Mouse (Mus musculus) embryonic facial prominence, embryonic 11.5 days (tissue): ENCODE measurements around the gene Lsamp. TPM values are rescaled to one million over a fixed set of nuclear protein-coding genes. Genes with fewer than 3 reads are reported as not detected.

Experiments used
- ATAC-seq: fragments of 200-750 bp; cut with Nextera tagmentation; replicated peaks from 2 replicates; pipeline ENCODE4 v1.8.0; 2017; ENCODE audit warnings: low read depth; ENCODE audit not compliant: insufficient number of reproducible peaks, low FRiP score, low TSS enrichment
- DNase-seq: peaks from one replicate; pipeline ENCODE4 v3.0.0-alpha.2; 2015; ENCODE audit warnings: low spot score
- H3K27ac ChIP-seq: fragments of 300-500 bp; sonication (generic); replicated peaks from 2 replicates; pipeline ENCODE4 v1.5.1; 2014; ENCODE audit warnings: mild to moderate bottlenecking, low read depth, low read length, control low read depth
- H3K27me3 ChIP-seq: fragments of 300-500 bp; sonication (generic); 2 replicates; pipeline ENCODE4 v1.6.1; 2014; ENCODE audit warnings: mild to moderate bottlenecking, low read length, moderate library complexity, mixed read lengths; ENCODE audit not compliant: control insufficient read depth, insufficient read depth
- H3K36me3 ChIP-seq: fragments of 300-500 bp; sonication (generic); replicated peaks from 2 replicates; pipeline ENCODE4 v1.6.1; 2014; ENCODE audit warnings: low read depth, mild to moderate bottlenecking, low read length, moderate library complexity, mixed read lengths; ENCODE audit not compliant: control insufficient read depth, insufficient read depth
- H3K4me1 ChIP-seq: fragments of 300-500 bp; sonication (generic); 2 replicates; pipeline ENCODE4 v1.6.1; 2014; ENCODE audit warnings: low read length, mixed read lengths; ENCODE audit not compliant: control insufficient read depth, insufficient read depth
- H3K4me2 ChIP-seq: fragments of 300-500 bp; sonication (generic); 2 replicates; pipeline ENCODE4 v1.6.1; 2014; ENCODE audit warnings: low read depth, mild to moderate bottlenecking, control low read depth, low read length, moderate library complexity
- H3K4me3 ChIP-seq: fragments of 300-500 bp; sonication (generic); 2 replicates; pipeline ENCODE4 v1.5.1; 2014; ENCODE audit warnings: low read depth, low read length, control low read depth
- H3K9ac ChIP-seq: fragments of 300-500 bp; sonication (generic); replicated peaks from 2 replicates; pipeline ENCODE4 v1.6.1; 2014; ENCODE audit warnings: mild to moderate bottlenecking, control low read depth, low read length
- H3K9me3 ChIP-seq: fragments of 300-500 bp; sonication (generic); replicated peaks from 2 replicates; pipeline ENCODE4 v1.6.1; 2016; ENCODE audit warnings: mild to moderate bottlenecking, low read length, inconsistent platforms, mixed read lengths; ENCODE audit not compliant: control insufficient read depth
- WGBS: fragments of 180-500 bp; shearing (Covaris S2); extraction: QIAGEN DNeasy Blood & Tissue Kit; methylation state at CpG from one replicate; pipeline ENCODE4 v1.1.7; 2014; 5-methylcytosine and 5-hydroxymethylcytosine counted together
- polyA plus RNA-seq: library from polyadenylated mRNA; unstranded; fragments of >200 nt; fragmentation: Nextera tagmentation; extraction: Ambion mirVana; gene quantifications from 2 replicates; pipeline ENCODE4 v1.2.1, GENCODE M21; 2014

Gene Lsamp
- polyA plus RNA-seq, 1 experiment from 2014 or later, result 5.7 TPM

DNA sequence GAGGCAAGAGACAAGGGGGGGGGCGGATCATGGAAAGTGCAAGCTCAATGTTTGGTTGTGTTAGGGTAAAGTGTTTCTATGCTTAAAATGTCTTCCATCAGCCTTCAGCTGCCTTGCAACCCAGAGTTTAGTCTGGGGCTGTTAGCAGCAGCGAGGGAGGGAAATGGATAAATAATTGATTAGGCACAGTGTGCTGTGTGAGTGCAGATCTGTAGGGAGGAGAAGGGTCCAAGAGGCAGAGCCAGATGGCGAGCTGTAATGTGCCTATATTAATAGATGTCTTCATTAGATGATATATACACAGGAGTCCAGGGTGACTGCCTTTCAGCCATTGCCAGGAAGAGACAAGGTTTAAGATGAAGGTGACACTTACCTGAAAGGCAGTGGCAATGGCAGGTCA, 725.9 kb downstream of the Lsamp start:
- Histone ChIP-seq H3K4me2 (no peak overlapping the region), H3K4me1 (no peaks in the 10 kb centered on the region), H3K4me3 (no peak overlapping the region), H3K27me3 (no peaks in the 10 kb centered on the region), H3K27ac (no peak overlapping the region), H3K9me3 (no peaks in the 10 kb centered on the region), H3K9ac (no peak overlapping the region), H3K36me3 (no peaks in the 10 kb centered on the region)
- DNase-seq (peak; percentile 10), ATAC-seq (peak; percentile 56)
- 72% methylated on average over 3 of the region's 3 CpGs for WGBS

DNA sequence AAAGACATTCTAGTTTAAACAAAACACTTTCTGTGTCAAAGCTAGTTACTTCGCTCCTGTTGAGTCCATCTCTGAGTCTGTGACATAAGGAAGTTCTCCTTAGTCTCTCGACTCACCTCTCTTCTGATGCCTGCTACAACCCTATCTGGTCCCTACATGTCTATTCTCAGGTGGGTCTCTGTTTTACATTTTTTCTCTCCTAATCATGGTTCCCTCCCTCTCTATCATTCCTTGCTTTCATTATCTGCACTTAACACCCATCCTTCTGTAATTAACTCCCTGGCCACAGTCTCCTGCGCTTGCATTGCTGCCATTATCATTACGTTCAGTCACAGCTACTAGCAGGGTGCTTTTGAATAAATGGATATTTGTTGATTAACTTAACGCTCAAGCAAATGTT, 726.3 kb downstream of the Lsamp start:
- H3K27me3 ChIP-seq, result no peaks in the 10 kb centered on the region
- no peaks in the 10 kb centered on the region for H3K36me3 ChIP-seq
- H3K27ac ChIP-seq, result no peak overlapping the region
- no peak overlapping the region for H3K9ac ChIP-seq
- WGBS, result 90% methylated on average over 5 of the region's 5 CpGs
- no peaks in the 10 kb centered on the region for H3K4me1 ChIP-seq
- DNase-seq (no peak), ATAC-seq (no peak)
- no peaks in the 10 kb centered on the region for H3K9me3 ChIP-seq
- H3K4me2 ChIP-seq, result no peak overlapping the region
- no peak overlapping the region for H3K4me3 ChIP-seq

DNA sequence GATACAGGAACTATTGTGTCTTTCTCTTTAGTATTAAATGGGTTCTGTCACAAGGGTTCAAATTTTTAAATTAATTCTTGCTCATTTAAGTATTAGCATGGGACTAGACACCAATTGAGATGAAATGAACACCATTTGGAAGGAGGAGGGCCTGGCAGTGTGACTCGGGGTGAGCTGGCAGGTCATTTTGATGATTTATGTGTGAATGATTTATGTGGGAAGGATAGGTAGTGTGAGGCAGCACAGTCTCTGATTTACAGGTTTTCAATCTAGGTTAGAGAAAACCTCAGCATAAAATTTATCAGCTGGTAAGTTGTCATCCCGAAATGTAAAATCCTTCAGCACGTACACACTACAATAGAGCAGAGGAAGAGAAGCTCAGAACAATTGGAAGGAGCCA, 729.6 kb downstream of the Lsamp start:
- Histone ChIP-seq H3K36me3 (no peaks in the 10 kb centered on the region), H3K27me3 (no peaks in the 10 kb centered on the region), H3K9me3 (no peaks in the 10 kb centered on the region), H3K27ac (no peak overlapping the region), H3K4me2 (no peak overlapping the region), H3K9ac (no peak overlapping the region), H3K4me3 (no peak overlapping the region), H3K4me1 (no peaks in the 10 kb centered on the region)
- WGBS, result 75% methylated on average over 3 of the region's 3 CpGs
- ATAC-seq, result no peak
- DNase-seq, result no peak

DNA sequence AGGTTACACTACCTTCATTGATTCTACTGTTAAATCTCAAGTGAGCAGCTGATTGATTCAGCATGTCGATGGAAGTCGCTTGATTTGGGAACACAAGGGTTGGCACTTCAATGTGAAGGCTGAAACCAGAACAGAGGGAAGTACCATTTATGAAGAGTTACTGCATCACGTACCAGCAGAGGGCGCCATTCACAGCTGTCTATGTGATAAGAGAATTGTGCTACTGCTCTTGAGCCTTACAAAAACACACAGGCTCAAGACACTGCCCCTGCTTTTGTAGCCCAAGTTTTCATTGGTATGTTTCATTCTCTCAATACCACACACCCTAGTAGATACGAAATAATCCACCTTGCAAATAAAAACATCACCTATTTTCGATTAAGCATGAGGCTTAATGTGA, 754.9 kb downstream of the Lsamp start:
- Histone ChIP-seq H3K4me1 (no peaks in the 10 kb centered on the region), H3K9ac (no peak overlapping the region), H3K36me3 (no peaks in the 10 kb centered on the region), H3K9me3 (no peaks in the 10 kb centered on the region), H3K27me3 (no peaks in the 10 kb centered on the region), H3K4me2 (no peak overlapping the region), H3K4me3 (no peak overlapping the region), H3K27ac (no peak overlapping the region)
- 37% methylated on average over 6 of the region's 6 CpGs for WGBS
- DNase-seq (peak; percentile 80), ATAC-seq (no peak)

- ATAC-seq, result no peak
- no peak overlapping the region for H3K4me2 ChIP-seq
- H3K4me3 ChIP-seq, result no peak overlapping the region
- no peak overlapping the region for H3K9ac ChIP-seq
- WGBS, result 77% methylated on average over 6 of the region's 6 CpGs
- H3K36me3 ChIP-seq, result no peaks in the 10 kb centered on the region
- no peaks in the 10 kb centered on the region for H3K27me3 ChIP-seq
- H3K27ac ChIP-seq, result no peak overlapping the region
- H3K9me3 ChIP-seq, result no peaks in the 10 kb centered on the region
- no peak for DNase-seq
- H3K4me1 ChIP-seq, result no peaks in the 10 kb centered on the region
These were observed 755.6 kb downstream of the Lsamp start for GRCm38 (mm10) chr16:40739771-40740170.

- Histone ChIP-seq H3K9ac (no peak overlapping the region), H3K9me3 (no peaks in the 10 kb centered on the region), H3K36me3 (no peaks in the 10 kb centered on the region), H3K27ac (no peak overlapping the region), H3K4me2 (no peak overlapping the region), H3K4me3 (no peak overlapping the region), H3K4me1 (no peaks in the 10 kb centered on the region), H3K27me3 (no peaks in the 10 kb centered on the region)
- DNase-seq (no peak), ATAC-seq (no peak)
- WGBS, result 76% methylated on average over 8 of the region's 8 CpGs
These were observed 756.1 kb downstream of the Lsamp start for GRCm38 (mm10) chr16:40740273-40740672.

GRCm38 (mm10) chr16:40827191-40827590, 843.0 kb downstream of the Lsamp start:
- 79% methylated on average over 1 of the region's 1 CpGs for WGBS
- Histone ChIP-seq H3K27me3 (no peaks in the 10 kb centered on the region), H3K27ac (no peak overlapping the region), H3K9ac (no peak overlapping the region), H3K4me1 (no peaks in the 10 kb centered on the region), H3K36me3 (no peaks in the 10 kb centered on the region), H3K4me2 (no peak overlapping the region), H3K4me3 (no peak overlapping the region), H3K9me3 (no peaks in the 10 kb centered on the region)
- ATAC-seq (no peak), DNase-seq (no peak)

- no peak for ATAC-seq
- Histone ChIP-seq H3K4me2 (no peak overlapping the region), H3K27ac (no peak overlapping the region), H3K4me3 (no peak overlapping the region), H3K9me3 (no peaks in the 10 kb centered on the region), H3K9ac (no peak overlapping the region), H3K27me3 (no peaks in the 10 kb centered on the region), H3K4me1 (no peaks in the 10 kb centered on the region), H3K36me3 (no peaks in the 10 kb centered on the region)
- DNase-seq, result no peak
These were observed 847.4 kb downstream of the Lsamp start for GRCm38 (mm10) chr16:40831536-40831935.
